Mouse (Mus musculus) intestine, embryonic 14.5 days (tissue): Measurements from ENCODE around the gene Ipp. TPM values are rescaled to one million over a fixed set of nuclear protein-coding genes. Genes with fewer than 3 reads are reported as not detected.

ENCODE experiments used
- ATAC-seq: fragments of 200-750 bp; cut with Nextera tagmentation; replicated peaks from 2 replicates; pipeline ENCODE4 v1.8.0; 2017; ENCODE audit warnings: low read depth, moderate number of reproducible peaks, moderate TSS enrichment, moderate library complexity; ENCODE audit not compliant: low FRiP score, low TSS enrichment
- DNase-seq: peaks from one replicate; pipeline ENCODE4 v3.0.0-alpha.2; 2018; ENCODE audit warnings: low spot score
- H3K27ac ChIP-seq: fragments of 300-500 bp; sonication (generic); 2 replicates; pipeline ENCODE4 v1.5.1; 2014; ENCODE audit warnings: low read depth, mild to moderate bottlenecking, control low read depth
- H3K27me3 ChIP-seq: fragments of 300-500 bp; sonication (generic); replicated peaks from 2 replicates; pipeline ENCODE4 v1.6.1; 2014; ENCODE audit warnings: low read length, control low read depth; ENCODE audit not compliant: control insufficient read depth, insufficient read depth
- H3K36me3 ChIP-seq: fragments of 300-500 bp; sonication (generic); 2 replicates; pipeline ENCODE4 v1.6.1; 2014; ENCODE audit warnings: low read length, control low read depth; ENCODE audit not compliant: control insufficient read depth, insufficient read depth
- H3K4me1 ChIP-seq: fragments of 300-500 bp; sonication (generic); replicated peaks from 2 replicates; pipeline ENCODE4 v1.6.1; 2014; ENCODE audit warnings: low read length, control low read depth, mixed read lengths; ENCODE audit not compliant: control insufficient read depth, insufficient read depth
- H3K4me2 ChIP-seq: fragments of 300-500 bp; sonication (generic); 2 replicates; pipeline ENCODE4 v1.6.1; 2014; ENCODE audit warnings: low read length
- H3K4me3 ChIP-seq: fragments of 300-500 bp; sonication (generic); 2 replicates; pipeline ENCODE4 v1.5.1; 2014; ENCODE audit warnings: low read depth, low read length, control low read depth, mixed read lengths
- H3K9ac ChIP-seq: fragments of 300-500 bp; sonication (generic); 2 replicates; pipeline ENCODE4 v1.6.1; 2014; ENCODE audit warnings: mild to moderate bottlenecking, low read length
- H3K9me3 ChIP-seq: fragments of 300-500 bp; sonication (generic); 2 replicates; pipeline ENCODE4 v1.6.1; 2016; ENCODE audit warnings: low read length, control low read depth; ENCODE audit not compliant: control insufficient read depth
- WGBS: fragments of 180-500 bp; shearing (Covaris S2); extraction: QIAGEN DNeasy Blood & Tissue Kit; methylation state at CpG from one replicate; pipeline ENCODE4 v1.1.7; 2014; 5-methylcytosine and 5-hydroxymethylcytosine counted together
- polyA plus RNA-seq: library from polyadenylated mRNA; unstranded; fragments of >200 nt; fragmentation: Nextera tagmentation; extraction: Ambion mirVana; gene quantifications from 2 replicates; pipeline ENCODE4 v1.2.1, GENCODE M21; 2014

Ipp gene
- polyA plus RNA-seq, 1 experiment from 2014 or later: 4.1 TPM

GRCm38 (mm10) chr4:116491886-116492285 is 15.5 kb upstream of the Ipp start:
- Histone ChIP-seq H3K4me1 (peaks cover 19% of the 10 kb centered on the region), H3K4me2 (no peak overlapping the region), H3K4me3 (no peak overlapping the region), H3K9me3 (no peaks in the 10 kb centered on the region), H3K27ac (peak overlapping the region; percentile 76), H3K27me3 (no peaks in the 10 kb centered on the region), H3K9ac (no peak overlapping the region), H3K36me3 (no peaks in the 10 kb centered on the region)
- ATAC-seq (0 out of 2 replicates have a peak, but pooled peaks have one; percentile 62), DNase-seq (no peak)
- 41% methylated on average over 2 of the region's 2 CpGs for WGBS

- no peaks in the 10 kb centered on the region for H3K36me3 ChIP-seq
- no peak overlapping the region for H3K4me2 ChIP-seq
- no peak overlapping the region for H3K9ac ChIP-seq
- H3K4me3 ChIP-seq: no peak overlapping the region
- ATAC-seq (no peak), DNase-seq (no peak)
- H3K27ac ChIP-seq: peak overlapping the region; percentile 76
- H3K9me3 ChIP-seq: no peaks in the 10 kb centered on the region
- 50% methylated on average over 4 of the region's 4 CpGs for WGBS
- no peaks in the 10 kb centered on the region for H3K27me3 ChIP-seq
- H3K4me1 ChIP-seq: peaks cover 19% of the 10 kb centered on the region
These were observed 14.9 kb upstream of the Ipp start for GRCm38 (mm10) chr4:116492460-116492859.

GRCm38 (mm10) chr4:116493646-116494045 is 13.7 kb upstream of the Ipp start:
- Histone ChIP-seq H3K36me3 (no peaks in the 10 kb centered on the region), H3K4me1 (peaks cover 19% of the 10 kb centered on the region), H3K9me3 (no peaks in the 10 kb centered on the region), H3K27me3 (no peaks in the 10 kb centered on the region), H3K27ac (no peak overlapping the region), H3K9ac (no peak overlapping the region), H3K4me2 (no peak overlapping the region), H3K4me3 (no peak overlapping the region)
- ATAC-seq: no peak
- DNase-seq: no peak
- WGBS: 90% methylated on average over 5 of the region's 5 CpGs

GRCm38 (mm10) chr4:116499978-116500377 is 7.4 kb upstream of the Ipp start:
- DNase-seq: no peak
- no peaks in the 10 kb centered on the region for H3K4me1 ChIP-seq
- H3K27ac ChIP-seq: no peak overlapping the region
- no peaks in the 10 kb centered on the region for H3K9me3 ChIP-seq
- ATAC-seq: no peak
- H3K4me2 ChIP-seq: no peak overlapping the region
- H3K9ac ChIP-seq: no peak overlapping the region
- H3K27me3 ChIP-seq: no peaks in the 10 kb centered on the region
- no peaks in the 10 kb centered on the region for H3K36me3 ChIP-seq
- no peak overlapping the region for H3K4me3 ChIP-seq
- WGBS: 59% methylated on average over 3 of the region's 3 CpGs

- peak; percentile 25 for ATAC-seq
- Histone ChIP-seq H3K4me2 (peak overlapping the region; percentile 79), H3K4me1 (peaks cover 14% of the 10 kb centered on the region), H3K36me3 (no peaks in the 10 kb centered on the region), H3K27me3 (no peaks in the 10 kb centered on the region), H3K27ac (no peak overlapping the region), H3K9me3 (no peaks in the 10 kb centered on the region), H3K9ac (peak overlapping the region; percentile 77), H3K4me3 (peak overlapping the region; percentile 58)
- 25% methylated on average over 11 of the region's 11 CpGs for WGBS
- DNase-seq: no peak
These were observed 394 bp upstream of the Ipp start for GRCm38 (mm10) chr4:116506886-116507424.

GRCm38 (mm10) chr4:116531109-116531508 is 23.8 kb downstream of the Ipp start:
- H3K9ac ChIP-seq: no peak overlapping the region
- no peaks in the 10 kb centered on the region for H3K4me1 ChIP-seq
- no peak overlapping the region for H3K4me3 ChIP-seq
- no peak overlapping the region for H3K4me2 ChIP-seq
- no peaks in the 10 kb centered on the region for H3K27me3 ChIP-seq
- H3K36me3 ChIP-seq: peaks cover 8% of the 10 kb centered on the region
- no peaks in the 10 kb centered on the region for H3K9me3 ChIP-seq
- DNase-seq (no peak), ATAC-seq (no peak)
- no peak overlapping the region for H3K27ac ChIP-seq
- 70% methylated on average over 2 of the region's 2 CpGs for WGBS

GRCm38 (mm10) chr4:116536351-116536750 is 29.0 kb downstream of the Ipp start:
- Histone ChIP-seq H3K27me3 (no peaks in the 10 kb centered on the region), H3K36me3 (0 out of 2 replicates have a peak, but pooled peaks cover 3% of the 10 kb centered on the region), H3K9me3 (no peaks in the 10 kb centered on the region), H3K4me2 (no peak overlapping the region), H3K9ac (no peak overlapping the region), H3K4me3 (no peak overlapping the region), H3K27ac (no peak overlapping the region), H3K4me1 (no peaks in the 10 kb centered on the region)
- DNase-seq: no peak
- no peak for ATAC-seq

- Histone ChIP-seq H3K27me3 (no peaks in the 10 kb centered on the region), H3K9me3 (no peaks in the 10 kb centered on the region), H3K27ac (no peak overlapping the region), H3K4me1 (no peaks in the 10 kb centered on the region), H3K4me2 (no peak overlapping the region), H3K4me3 (no peak overlapping the region), H3K9ac (no peak overlapping the region), H3K36me3 (0 out of 2 replicates have a peak, but pooled peaks cover 3% of the 10 kb centered on the region)
- DNase-seq (no peak), ATAC-seq (no peak)
- WGBS: 77% methylated on average over 3 of the region's 3 CpGs
These were observed 30.4 kb downstream of the Ipp start for GRCm38 (mm10) chr4:116537737-116538136.

- no peaks in the 10 kb centered on the region for H3K27me3 ChIP-seq
- no peak overlapping the region for H3K4me2 ChIP-seq
- H3K9ac ChIP-seq: no peak overlapping the region
- DNase-seq (no peak), ATAC-seq (no peak)
- no peaks in the 10 kb centered on the region for H3K4me1 ChIP-seq
- no peak overlapping the region for H3K27ac ChIP-seq
- H3K4me3 ChIP-seq: no peak overlapping the region
- WGBS: 91% methylated on average over 1 of the region's 1 CpGs
- H3K36me3 ChIP-seq: peaks cover 16% of the 10 kb centered on the region
- H3K9me3 ChIP-seq: no peaks in the 10 kb centered on the region
These were observed 43.1 kb downstream of the Ipp start for GRCm38 (mm10) chr4:116550432-116550831.
